Mouse (Mus musculus) hindbrain, embryonic 10.5 days (tissue): ENCODE measurements around the gene Bbip1. TPM values are rescaled to one million over a fixed set of nuclear protein-coding genes. Genes with fewer than 3 reads are reported as not detected.

Source experiments
- DNase-seq: peaks from one replicate; pipeline ENCODE4 v3.0.0-alpha.2; 2017; ENCODE audit warnings: low spot score
- H3K27ac ChIP-seq: fragments of 300-500 bp; sonication (generic); 2 replicates; pipeline ENCODE4 v1.5.1; 2016; ENCODE audit warnings: mild to moderate bottlenecking, moderate library complexity
- H3K27me3 ChIP-seq: fragments of 300-500 bp; sonication (generic); 2 replicates; pipeline ENCODE4 v1.6.1; 2016; ENCODE audit warnings: mild to moderate bottlenecking; ENCODE audit not compliant: poor library complexity, insufficient read depth, severe bottlenecking
- H3K36me3 ChIP-seq: fragments of 300-500 bp; sonication (generic); 2 replicates; pipeline ENCODE4 v1.6.1; 2016; ENCODE audit warnings: mild to moderate bottlenecking, moderate library complexity
- H3K4me1 ChIP-seq: fragments of 300-500 bp; sonication (generic); replicated peaks from 2 replicates; pipeline ENCODE4 v1.6.1; 2016; ENCODE audit warnings: mild to moderate bottlenecking
- H3K4me3 ChIP-seq: fragments of 300-500 bp; sonication (generic); 2 replicates; pipeline ENCODE4 v1.5.1; 2016; ENCODE audit warnings: mild to moderate bottlenecking, moderate library complexity
- H3K9me3 ChIP-seq: fragments of 300-500 bp; sonication (generic); 2 replicates; pipeline ENCODE4 v1.6.1; 2016; ENCODE audit warnings: mild to moderate bottlenecking, moderate library complexity
- WGBS: fragments of 180-500 bp; shearing (Covaris S2); methylation state at CpG from one replicate; pipeline ENCODE4 v1.1.7; 2016; 5-methylcytosine and 5-hydroxymethylcytosine counted together
- polyA plus RNA-seq: library from polyadenylated mRNA; unstranded; fragments of >200 nt; fragmentation: Nextera tagmentation; extraction: Ambion mirVana; gene quantifications from 2 replicates; pipeline ENCODE4 v1.2.1, GENCODE M21; 2016

The Bbip1 gene
- polyA plus RNA-seq, 1 experiment from 2014 or later = 124 TPM

- no peaks in the 10 kb centered on the region for H3K9me3 ChIP-seq
- H3K4me1 ChIP-seq = peaks cover 2% of the 10 kb centered on the region
- no peak overlapping the region for H3K4me3 ChIP-seq
- 78% methylated on average over 1 of the region's 1 CpGs for WGBS
- no peak for DNase-seq
- no peaks in the 10 kb centered on the region for H3K36me3 ChIP-seq
- no peak overlapping the region for H3K27ac ChIP-seq
- no peaks in the 10 kb centered on the region for H3K27me3 ChIP-seq
These were observed 64.0 kb downstream of the Bbip1 start for GRCm38 (mm10) chr19:53880460-53880859.

Other genes starting within 250 kb of the Bbip1 start
- gene Pdcd4, start 52.4 kb downstream of the Bbip1 start, polyA plus RNA-seq = 49.8 and 49.9 TPM in 2 replicates
- gene Shoc2, start 321 bp downstream of the Bbip1 start, polyA plus RNA-seq = 56.3 and 57.8 TPM in 2 replicates
- gene Adra2a, start 99.5 kb upstream of the Bbip1 start, polyA plus RNA-seq = 0.65 and 1.8 TPM in 2 replicates